Mouse (Mus musculus) heart, embryonic 14.5 days (tissue): ENCODE measurements at regions not wholly inside any gene's neighbourhood (a gene's known extent, or its start where the extent isn't known, plus 50 kb on each side); places are given as distances from the start of the nearest gene placed in this dataset.

ENCODE experiments used
- ATAC-seq: fragments of 200-750 bp; cut with Nextera tagmentation; 2 replicates; pipeline ENCODE4 v1.8.0; 2017; ENCODE audit warnings: low read depth, moderate TSS enrichment; ENCODE audit not compliant: insufficient number of reproducible peaks, insufficient read depth, low FRiP score
- H3K27ac ChIP-seq, 2 experiments: fragments of 200-500 bp in 1 of 2; fragments of 300-500 bp in 1 of 2; sonication (generic) in 1 of 2; replicated peaks in 1 of 2; 2 replicates each; pipeline ENCODE4 v1.5.1; 2012 to 2014; ENCODE audit warnings: low read depth in 2 of 2, low read length in 2 of 2, control low read depth in 1 of 2, mild to moderate bottlenecking in 1 of 2, mixed read lengths in 1 of 2; ENCODE audit not compliant: control insufficient read depth in 1 of 2, insufficient read depth in 1 of 2
- H3K27me3 ChIP-seq: fragments of 300-500 bp; sonication (generic); 2 replicates; pipeline ENCODE4 v1.6.1; 2014; ENCODE audit warnings: mild to moderate bottlenecking, low read length, control low read depth; ENCODE audit not compliant: control insufficient read depth, insufficient read depth
- H3K36me3 ChIP-seq: fragments of 300-500 bp; sonication (generic); 2 replicates; pipeline ENCODE4 v1.6.1; 2014; ENCODE audit warnings: mild to moderate bottlenecking, control low read depth, low read length, mixed read lengths; ENCODE audit not compliant: control insufficient read depth, insufficient read depth
- H3K4me1 ChIP-seq, 2 experiments: fragments of 200-500 bp in 1 of 2; fragments of 300-500 bp in 1 of 2; sonication (generic) in 1 of 2; 2 replicates each; pipeline ENCODE4 v1.6.1; 2012 to 2014; ENCODE audit warnings: low read length in 2 of 2, control low read depth in 1 of 2, mixed read lengths in 1 of 2; ENCODE audit not compliant: control insufficient read depth in 2 of 2, insufficient read depth in 2 of 2
- H3K4me2 ChIP-seq: fragments of 300-500 bp; sonication (generic); 2 replicates; pipeline ENCODE4 v1.6.1; 2014; ENCODE audit warnings: mild to moderate bottlenecking, low read length
- H3K4me3 ChIP-seq, 2 experiments: fragments of 200-500 bp in 1 of 2; fragments of 300-500 bp in 1 of 2; sonication (generic) in 1 of 2; 2 replicates each; pipeline ENCODE4 v1.5.1; 2012 to 2014; ENCODE audit warnings: low read length in 2 of 2, mild to moderate bottlenecking in 2 of 2, control low read depth in 1 of 2, low read depth in 1 of 2, moderate library complexity in 1 of 2; ENCODE audit not compliant: control insufficient read depth in 1 of 2, insufficient read depth in 1 of 2
- H3K9ac ChIP-seq: fragments of 300-500 bp; sonication (generic); 2 replicates; pipeline ENCODE4 v1.6.1; 2014; ENCODE audit warnings: mild to moderate bottlenecking, low read length
- H3K9me3 ChIP-seq: fragments of 300-500 bp; sonication (generic); 2 replicates; pipeline ENCODE4 v1.6.1; 2016; ENCODE audit warnings: low read length, control low read depth; ENCODE audit not compliant: control insufficient read depth
- WGBS: fragments of 180-500 bp; shearing (Covaris S2); extraction: QIAGEN DNeasy Blood & Tissue Kit; methylation state at CpG from one replicate; pipeline ENCODE4 v1.1.7; 2014; 5-methylcytosine and 5-hydroxymethylcytosine counted together

DNA sequence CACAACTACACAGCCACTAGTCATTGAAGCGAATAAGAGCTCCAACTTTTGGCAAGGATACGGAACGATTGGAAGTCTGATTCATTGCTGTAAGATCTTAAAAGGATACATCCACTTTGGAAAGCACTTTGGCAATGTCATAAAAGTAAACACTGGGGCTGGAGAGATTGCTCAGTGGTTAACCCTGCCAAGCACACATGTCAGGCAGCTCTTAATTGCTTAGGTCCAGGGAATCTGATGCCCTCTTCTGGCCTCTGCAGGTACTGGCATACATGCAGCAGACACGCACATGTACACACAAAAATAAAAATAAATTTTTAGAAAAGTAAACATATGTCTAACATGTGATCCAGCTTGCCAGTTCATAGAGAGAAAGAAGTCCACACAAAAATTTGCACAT lies 86.3 kb upstream of the Frmpd3 start:
- no peaks in the 10 kb centered on the region for H3K9me3 ChIP-seq
- no peak for ATAC-seq

DNA sequence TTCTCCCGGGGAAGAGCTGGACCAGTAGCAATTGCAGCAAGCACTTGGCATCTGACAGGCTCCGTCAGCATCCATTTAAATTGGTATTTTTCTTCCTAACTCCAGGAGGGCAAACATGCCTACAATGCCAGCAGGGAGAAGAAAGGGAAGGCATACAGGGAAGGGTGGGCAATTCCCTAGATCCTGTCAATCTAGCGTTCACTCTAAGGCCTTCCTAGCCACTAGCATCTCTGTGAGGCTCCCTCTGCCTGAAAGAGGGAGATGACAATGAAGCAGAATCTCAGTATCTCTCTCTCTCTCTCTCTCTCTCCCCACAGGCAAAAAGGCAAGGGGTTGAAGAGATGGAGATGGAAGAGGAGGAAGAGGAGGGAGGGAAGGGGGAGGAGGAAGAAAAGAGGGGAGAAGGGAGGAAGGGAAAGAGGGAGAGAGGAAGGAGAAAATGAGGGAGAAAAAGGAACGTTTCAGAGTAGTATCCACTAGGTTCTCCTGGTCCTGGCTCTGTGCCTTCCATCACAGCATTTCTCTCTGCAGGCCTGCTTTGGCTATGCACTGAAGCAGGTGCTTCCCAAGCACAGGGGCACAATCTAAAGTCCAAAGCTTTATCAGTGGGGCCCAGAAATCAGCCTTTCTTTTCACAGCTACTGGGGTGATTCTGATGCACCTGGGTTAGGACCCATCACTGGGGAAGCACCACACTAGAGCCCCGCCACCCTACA lies 72.2 kb upstream of the Frmpd3 start:
- no peak overlapping the region for H3K4me2 ChIP-seq
- H3K9me3 ChIP-seq, result no peaks in the 10 kb centered on the region
- no peaks in the 10 kb centered on the region for H3K36me3 ChIP-seq
- H3K9ac ChIP-seq, result no peak overlapping the region
- H3K27ac ChIP-seq, result no peak overlapping the region
- no peaks in the 10 kb centered on the region for H3K4me1 ChIP-seq
- H3K27me3 ChIP-seq, result no peaks in the 10 kb centered on the region
- WGBS, result 53% methylated on average over 5 of the region's 5 CpGs
- no peak overlapping the region for H3K4me3 ChIP-seq
- no peak for ATAC-seq

More for the DNA sequence above, 86.3 kb upstream of the Frmpd3 start:
- Histone ChIP-seq H3K4me2 (no peak overlapping the region), H3K36me3 (no peaks in the 10 kb centered on the region), H3K27ac (no peak overlapping the region), H3K4me3 (no peak overlapping the region), H3K27me3 (no peaks in the 10 kb centered on the region), H3K9ac (no peak overlapping the region), H3K4me1 (no peaks in the 10 kb centered on the region)
- WGBS, result 85% methylated on average over 4 of the region's 4 CpGs

DNA sequence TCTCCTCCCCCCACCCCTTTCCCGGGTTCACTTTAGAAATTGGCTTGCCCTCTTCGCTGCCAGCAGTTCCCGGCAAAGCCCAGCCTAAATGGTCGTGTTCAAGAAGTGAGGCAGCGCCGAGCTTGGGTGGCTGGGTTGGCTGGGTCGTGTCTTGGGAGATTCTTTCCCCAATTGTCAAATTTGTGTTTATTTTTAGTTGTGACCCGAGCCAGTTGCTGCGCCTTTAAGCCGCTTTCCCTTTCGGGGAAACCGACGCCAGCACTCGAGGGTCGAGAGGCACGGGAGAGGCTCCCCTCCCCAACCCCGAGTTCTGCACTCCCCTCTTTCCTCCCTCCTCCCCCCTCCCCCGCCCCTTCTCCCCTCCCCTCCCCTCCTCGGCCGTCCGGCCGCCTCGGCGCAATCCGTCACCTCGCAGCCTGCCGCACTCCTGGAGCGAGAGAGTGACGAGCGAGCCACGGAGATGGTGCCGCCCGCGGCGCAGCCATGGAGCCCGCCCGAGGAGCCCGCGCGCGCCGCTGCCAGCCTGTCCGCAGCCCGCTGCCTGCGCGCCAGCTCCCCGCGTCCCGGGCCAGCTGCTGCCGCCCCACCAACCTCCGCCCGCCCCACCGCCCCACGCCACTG lies 64.6 kb upstream of the Frmpd3 start:
- H3K27ac ChIP-seq, result no peak overlapping the region
- peak overlapping the region; percentile 84 for H3K4me2 ChIP-seq
- no peak for ATAC-seq
- H3K36me3 ChIP-seq, result no peaks in the 10 kb centered on the region
- 25% methylated on average over 35 of the region's 54 CpGs for WGBS
- H3K27me3 ChIP-seq, result peaks cover 54% of the 10 kb centered on the region
- peak overlapping the region; percentile 51 to 54 for H3K4me3 ChIP-seq
- peaks cover 0 to 2% of the 10 kb centered on the region in 2 experiments; a peak in 1 of 4 replicates for H3K4me1 ChIP-seq
- H3K9me3 ChIP-seq, result no peaks in the 10 kb centered on the region
- peak overlapping the region; percentile 52; the same call in 1 of the 2 replicates for H3K9ac ChIP-seq

DNA sequence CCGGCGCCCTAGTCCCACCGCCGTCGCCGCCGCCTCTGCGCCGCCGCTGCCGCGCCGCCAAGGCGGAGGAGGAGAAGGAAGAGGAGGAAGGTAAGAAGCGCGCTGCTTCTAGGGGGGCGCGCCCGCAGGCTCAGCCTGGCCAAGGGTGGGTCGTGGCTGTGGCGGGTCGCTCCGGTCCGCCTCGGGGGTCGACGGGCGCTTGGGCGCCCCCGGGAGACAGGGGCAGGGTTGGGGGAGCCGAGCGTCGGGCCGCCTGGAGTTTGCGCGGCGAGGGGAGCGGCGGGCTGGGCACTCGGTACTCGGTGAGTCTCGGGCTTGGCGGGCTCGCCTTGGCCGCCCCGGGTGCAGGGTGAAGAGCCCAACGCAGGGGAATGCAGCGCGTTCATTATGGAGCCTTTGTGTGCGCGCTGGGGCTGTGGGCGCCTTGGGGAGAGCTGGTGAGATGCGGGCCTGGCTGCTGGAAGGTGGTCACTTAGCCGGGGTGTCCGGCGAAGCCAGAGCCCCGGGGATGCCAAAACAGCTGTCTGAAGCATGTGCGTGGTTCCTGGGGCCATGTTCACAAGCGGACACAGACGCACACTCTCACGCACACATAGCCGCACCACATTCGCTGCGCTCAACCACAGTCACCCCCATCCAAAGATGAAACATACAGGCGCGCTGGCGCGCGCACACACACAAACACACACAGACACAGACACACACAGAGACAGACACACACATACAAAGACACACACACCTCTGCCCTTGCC lies 63.9 kb upstream of the Frmpd3 start:
- H3K9me3 ChIP-seq, result no peaks in the 10 kb centered on the region
- H3K27ac ChIP-seq, result no peak overlapping the region
- no peaks in the 10 kb centered on the region for H3K36me3 ChIP-seq
- WGBS, result 19% methylated on average over 49 of the region's 69 CpGs
- H3K27me3 ChIP-seq, result peaks cover 54% of the 10 kb centered on the region
- ATAC-seq, result 0 out of 2 replicates have a peak, but pooled peaks have one; percentile 31
- peak overlapping the region; percentile 51 to 54 for H3K4me3 ChIP-seq
- peak overlapping the region; percentile 84 for H3K4me2 ChIP-seq
- peaks cover 0 to 2% of the 10 kb centered on the region in 2 experiments; a peak in 1 of 4 replicates for H3K4me1 ChIP-seq
- H3K9ac ChIP-seq, result peak overlapping the region; percentile 52; the same call in 1 of the 2 replicates

DNA sequence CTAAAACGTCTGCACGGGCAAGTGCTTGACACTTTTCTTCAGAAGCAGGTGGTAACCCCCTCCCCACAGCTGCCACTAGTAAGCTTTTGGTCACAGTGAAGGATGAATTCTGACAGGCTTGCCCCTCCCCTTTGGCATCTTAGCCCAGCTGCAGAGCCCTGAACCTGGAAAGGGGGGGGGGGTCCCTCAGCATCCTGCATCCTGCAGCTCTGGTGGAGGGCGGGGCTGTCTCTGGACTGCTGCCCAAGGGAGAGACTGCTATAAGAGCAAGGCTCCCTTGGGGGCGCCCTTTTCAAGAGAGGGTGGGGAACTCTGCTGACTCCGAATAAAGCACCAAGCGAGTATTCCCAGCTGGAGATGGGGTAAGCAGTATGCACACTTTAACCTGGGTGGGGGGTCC lies 62.8 kb upstream of the Frmpd3 start:
- Histone ChIP-seq H3K36me3 (no peaks in the 10 kb centered on the region), H3K9me3 (no peaks in the 10 kb centered on the region), H3K27ac (no peak overlapping the region), H3K9ac (no peak overlapping the region), H3K4me2 (no peak overlapping the region), H3K4me3 (no peak overlapping the region), H3K27me3 (peaks cover 54% of the 10 kb centered on the region), H3K4me1 (peaks cover 0 to 2% of the 10 kb centered on the region in 2 experiments; a peak in 1 of 4 replicates)
- no peak for ATAC-seq
- WGBS, result 20% methylated on average over 6 of the region's 6 CpGs

DNA sequence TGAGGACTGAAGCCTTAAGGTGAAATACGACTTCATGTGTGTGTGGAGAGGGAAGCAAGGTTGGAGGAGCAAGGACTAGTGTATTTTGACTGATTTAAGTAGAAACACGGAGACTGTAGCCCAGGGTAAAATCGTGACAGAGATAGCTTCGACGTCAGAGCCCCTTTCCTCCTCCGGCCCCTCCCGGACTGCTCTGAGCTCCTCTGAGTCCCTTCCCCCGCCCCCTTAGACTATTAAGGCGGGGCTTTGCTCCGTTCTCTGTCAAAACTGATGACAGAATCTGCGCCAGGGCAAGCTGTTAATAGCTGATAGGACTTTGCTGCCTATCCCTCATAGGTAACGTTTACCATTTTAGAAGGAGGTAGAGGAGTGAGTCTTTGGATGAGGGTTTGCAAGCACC lies 62.0 kb upstream of the Frmpd3 start:
- no peak overlapping the region for H3K27ac ChIP-seq
- 10% methylated on average over 12 of the region's 12 CpGs for WGBS
- H3K4me2 ChIP-seq, result peak overlapping the region; percentile 52
- H3K4me3 ChIP-seq, result no peak overlapping the region
- H3K4me1 ChIP-seq, result peaks cover 0 to 2% of the 10 kb centered on the region in 2 experiments; a peak in 1 of 4 replicates
- H3K36me3 ChIP-seq, result no peaks in the 10 kb centered on the region
- peaks cover 54% of the 10 kb centered on the region for H3K27me3 ChIP-seq
- ATAC-seq, result no peak
- H3K9ac ChIP-seq, result no peak overlapping the region
- H3K9me3 ChIP-seq, result no peaks in the 10 kb centered on the region
